Mouse (Mus musculus) T-helper 1 cell (primary cell): ENCODE measurements around the gene Aacs.
"Not testable (repeated sequence)": the region's sequence is repeated elsewhere in the genome, so short reads cannot be mapped to it uniquely, and the experiment has no call there.

Experiments used
- in situ Hi-C: fragments of 300-600 bp; cut with MboI, MseI; formaldehyde crosslinking; loops from one replicate; pipeline ENCODE4 v1.15.1; 2025; ENCODE audit warnings: high pct_unique_total_duplicates

Aacs gene

DNA sequence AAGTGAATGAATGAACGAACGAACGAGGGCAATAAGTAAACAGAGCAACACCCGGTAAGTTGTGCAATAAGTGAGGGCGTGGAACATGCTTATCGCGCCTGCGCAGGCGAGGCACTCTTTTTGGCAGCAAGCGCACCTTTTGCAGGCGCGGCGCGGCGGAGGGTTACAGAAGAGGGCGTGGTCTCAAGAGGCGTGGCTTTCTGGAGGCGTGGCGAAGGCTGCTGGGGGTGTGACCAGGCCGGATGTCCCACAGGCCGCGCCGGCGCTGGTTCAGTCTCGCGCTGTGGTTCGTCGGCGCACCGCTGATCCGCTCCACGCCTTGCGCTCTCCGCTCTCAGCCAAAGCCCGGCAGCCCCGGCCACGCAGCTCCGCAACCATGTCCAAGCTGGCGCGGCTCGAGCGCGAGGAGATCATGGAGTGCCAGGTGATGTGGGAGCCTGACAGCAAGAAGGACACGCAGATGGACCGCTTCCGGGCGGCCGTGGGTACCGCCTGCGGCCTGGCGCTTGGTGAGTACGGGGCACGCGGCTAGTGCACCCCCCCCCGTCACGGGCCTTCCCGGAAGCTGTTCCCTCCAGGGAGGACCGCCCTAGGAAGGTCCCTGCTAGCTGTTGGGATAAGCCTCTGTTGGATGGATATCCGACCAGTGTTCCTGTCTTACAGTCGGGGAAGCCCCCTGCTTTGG, at the start of gene Aacs:
Gene Aacs, plus strand, starts transcription at position 214 of the 685 bp plus-strand sequence.
- in situ Hi-C loops, result no loop called here

DNA sequence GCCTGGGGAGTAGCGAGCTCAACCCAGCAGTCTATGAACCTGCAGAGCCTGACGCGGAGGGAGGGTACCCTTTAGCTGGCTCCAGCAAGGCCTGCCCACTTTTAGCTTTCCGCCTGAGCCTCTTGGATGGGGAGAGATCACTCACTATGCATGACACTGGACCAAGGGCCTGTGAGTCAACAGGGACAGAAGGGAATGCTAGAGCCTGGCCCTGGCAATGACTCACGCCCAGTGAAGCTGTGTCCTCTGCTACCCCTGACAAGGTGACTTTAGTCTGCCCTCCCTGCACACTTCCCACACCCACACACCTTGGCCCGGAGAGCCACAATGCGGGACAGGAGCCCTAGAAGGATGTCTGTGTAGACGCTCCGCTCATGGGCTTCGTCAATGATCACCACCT, 49.3 kb upstream of the Aacs start:
- in situ Hi-C loops, result no loop called here

DNA sequence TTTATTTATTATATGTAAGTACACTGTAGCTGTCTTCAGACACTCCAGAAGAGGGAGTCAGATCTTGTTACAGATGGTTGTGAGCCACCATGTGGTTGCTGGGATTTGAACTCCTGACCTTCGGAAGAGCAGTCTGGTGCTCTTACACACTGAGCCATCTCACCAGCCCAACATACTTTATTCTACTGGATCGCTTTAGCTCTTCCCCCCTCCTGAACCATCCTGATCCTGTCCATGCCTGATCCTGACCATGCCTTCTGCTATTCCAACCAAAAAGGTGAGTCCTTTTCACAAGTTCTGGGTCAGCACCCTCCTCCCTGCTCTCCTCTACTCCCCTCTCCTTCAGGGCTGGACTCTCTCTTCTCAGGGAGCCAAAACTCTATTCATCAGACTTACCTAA, 43.3 kb upstream of the Aacs start:
- in situ Hi-C loops, result not testable (repeated sequence)

DNA sequence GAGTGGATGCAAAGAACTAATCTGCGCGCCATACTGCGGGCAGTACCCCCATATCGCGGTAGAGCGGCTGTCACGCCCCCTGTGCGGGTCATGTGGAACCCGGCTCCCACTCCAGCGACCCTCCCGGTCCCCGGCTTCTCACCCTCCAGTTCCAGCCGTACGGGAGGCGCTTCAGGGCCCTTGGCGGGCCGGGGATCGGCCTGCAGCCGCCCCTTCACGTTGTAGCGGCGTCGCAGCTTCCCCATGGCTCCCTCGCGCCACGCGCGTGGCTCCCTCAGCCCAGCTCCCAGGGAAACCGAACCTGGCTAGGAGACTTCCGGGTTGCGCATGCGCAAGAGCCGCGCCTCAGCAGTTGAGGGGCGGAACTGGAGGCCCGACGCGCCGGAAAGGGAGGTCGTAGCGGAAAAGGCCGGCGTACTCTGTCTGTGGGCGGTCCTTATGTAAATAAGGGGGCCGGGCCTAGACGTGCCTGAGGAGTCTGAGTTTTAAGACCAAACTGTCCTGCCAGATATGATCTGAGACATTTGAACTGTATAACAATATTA, 41.7 kb upstream of the Aacs start, which contains the start of gene Dhx37:
Gene Dhx37, minus strand, starts transcription at position 329 of the 545 bp plus-strand sequence.
- in situ Hi-C loops, result no loop called here

DNA sequence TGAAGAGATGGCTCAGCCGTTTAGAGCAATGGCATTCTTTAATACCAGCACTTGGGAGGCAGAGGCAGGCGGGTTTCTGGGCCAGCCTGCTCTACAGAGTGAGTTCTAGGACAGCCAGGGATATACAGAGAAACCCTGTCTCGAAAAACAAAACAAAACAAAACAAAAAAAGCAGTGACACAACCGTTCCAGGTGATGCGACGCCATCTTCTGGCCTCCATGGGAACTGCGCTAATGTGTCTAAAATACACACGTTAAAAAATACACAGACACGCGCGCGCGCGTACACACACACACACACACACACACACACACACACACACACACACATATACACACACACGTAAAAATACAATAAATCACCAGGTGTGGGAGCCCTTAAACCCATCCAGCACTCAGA, 41.3 kb upstream of the Aacs start:
- in situ Hi-C loops, result not testable (repeated sequence)

DNA sequence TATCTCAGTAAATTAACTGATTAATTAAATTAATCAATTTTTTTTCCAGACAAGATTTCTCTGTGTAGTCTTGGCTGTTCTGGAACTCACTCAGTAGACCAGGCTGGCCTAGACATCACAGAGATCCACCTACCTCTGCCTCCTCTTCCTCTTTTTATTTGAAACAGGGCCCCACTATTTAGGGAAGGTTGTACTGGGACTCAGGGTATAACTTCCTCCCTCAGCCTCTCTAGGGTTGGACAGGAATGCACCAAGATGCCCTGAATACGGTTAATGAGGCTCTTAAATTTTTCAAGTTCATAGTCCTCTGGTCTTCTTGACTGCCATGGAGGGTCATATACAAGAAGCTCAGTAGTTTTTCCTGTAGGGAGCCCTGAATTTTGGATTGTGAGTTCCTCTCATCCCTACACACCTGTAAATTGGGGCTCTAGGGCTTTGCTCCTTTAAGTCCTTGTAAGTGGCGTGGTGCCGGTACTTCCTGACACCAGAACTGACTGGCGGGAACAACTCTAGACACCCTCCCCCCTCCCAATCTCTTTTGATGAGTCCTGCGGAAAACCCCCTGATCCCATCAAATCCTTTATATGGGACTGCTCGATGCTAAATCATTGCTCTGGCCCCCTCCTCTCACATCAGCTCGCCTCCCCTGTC, 34.9 kb upstream of the Aacs start:
- in situ Hi-C loops, result no loop called here

DNA sequence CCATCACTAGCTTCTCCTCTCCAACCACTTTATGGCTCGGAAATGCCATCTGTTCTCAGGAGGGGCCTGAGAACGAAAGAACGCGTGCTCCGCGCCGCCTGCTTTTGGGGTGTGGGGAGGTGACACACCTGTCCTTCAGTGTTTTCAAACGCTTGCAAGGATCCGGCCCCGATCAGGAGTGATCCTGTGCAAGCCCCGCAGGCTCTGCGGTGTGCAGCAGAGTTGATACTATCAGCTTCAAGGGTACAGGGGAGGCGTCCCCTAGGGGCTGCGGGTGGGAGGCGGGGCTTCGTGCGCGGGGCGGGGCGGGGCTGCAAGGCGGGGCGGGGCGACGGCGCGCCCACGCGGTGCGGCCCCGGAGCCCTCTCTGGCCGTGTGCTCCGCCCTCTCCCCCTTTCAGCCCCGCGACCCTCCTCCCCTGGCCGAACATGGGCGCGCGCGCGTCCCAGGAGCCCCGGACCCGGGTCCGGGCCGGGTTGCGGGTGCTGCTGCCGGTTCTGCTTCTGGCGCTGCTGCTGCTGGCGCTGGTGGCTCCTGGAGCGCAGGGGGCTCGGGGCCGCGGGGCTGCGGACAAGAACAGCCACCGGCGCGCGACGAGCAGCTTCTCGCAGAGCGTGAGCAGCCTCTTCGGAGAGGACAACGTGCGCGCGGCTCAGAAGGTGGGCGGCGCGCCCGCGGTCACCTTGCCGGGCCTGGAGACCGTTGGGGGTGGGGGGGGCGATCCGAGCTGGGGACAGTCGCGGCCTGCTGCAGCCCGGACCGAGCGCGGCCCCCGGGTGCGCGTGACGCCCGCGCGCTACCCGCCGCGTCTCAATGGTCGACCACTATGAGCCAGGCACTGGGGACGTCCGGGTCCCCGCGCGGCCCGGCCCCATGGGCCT, 34.1 kb upstream of the Aacs start, which contains the start of gene Bri3bp:
Gene Bri3bp, plus strand, starts transcription at position 335 of the 881 bp plus-strand sequence.
- in situ Hi-C loops, result no loop called here

DNA sequence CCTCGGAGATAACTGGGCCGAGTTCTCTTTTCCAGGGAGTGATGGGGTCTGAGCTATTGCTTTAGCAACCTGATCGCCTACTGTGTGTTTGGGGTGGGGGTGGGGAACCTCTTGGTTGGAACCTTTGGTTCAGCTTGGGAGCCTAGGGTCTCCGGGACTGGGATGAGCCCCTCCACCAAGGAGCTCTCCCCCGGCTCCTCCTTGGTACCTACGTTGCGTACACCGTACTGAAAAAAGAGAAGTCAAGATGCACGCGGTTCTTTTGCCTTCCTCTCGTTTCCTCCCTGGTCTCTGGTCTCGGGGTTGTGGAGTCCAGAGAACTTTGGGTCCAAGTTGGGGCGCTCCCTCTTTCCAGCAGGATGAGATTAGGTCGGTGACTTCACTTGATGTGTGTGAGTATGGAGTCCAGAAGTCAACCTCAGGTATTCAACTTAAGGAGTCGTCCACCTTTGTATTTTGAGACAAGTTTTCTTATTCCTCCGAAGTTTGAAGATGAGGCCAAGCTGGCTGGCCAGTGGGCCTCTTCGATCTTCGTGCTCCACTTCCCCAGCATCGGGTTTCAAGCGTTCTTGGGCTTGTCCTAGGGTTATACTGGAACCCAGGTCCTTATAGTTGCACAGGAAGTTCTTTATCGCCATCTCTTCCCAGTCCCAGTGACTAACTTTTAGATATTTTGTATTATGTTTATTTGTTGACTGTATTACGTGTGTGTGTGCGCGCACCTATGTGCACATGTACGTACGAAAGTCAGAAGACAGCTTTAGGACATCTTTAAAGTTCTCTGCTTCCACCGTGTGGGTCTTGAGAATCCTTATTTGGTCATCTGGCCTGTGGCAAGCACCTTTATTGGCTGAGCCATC, 33.2 kb upstream of the Aacs start:
- in situ Hi-C loops, result no loop called here

DNA sequence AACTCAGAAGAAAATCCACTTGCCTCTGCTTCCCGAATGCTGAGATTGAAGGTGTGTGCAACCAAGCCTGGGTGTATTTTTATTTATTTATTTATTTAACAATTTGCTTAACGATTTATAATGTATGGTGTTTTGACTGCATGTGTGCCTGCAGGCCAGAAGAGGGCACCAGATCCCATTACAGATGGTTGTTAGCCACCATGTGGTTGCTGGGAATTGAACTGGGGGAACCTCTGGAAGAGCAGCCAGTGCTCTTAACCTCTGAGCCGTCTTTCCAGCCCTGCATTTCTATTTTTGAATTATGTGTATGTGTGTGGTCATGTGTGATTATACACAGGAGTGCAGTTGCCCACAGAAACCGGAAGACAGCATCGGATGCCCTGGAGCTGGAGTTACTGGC, 32.3 kb upstream of the Aacs start:
- in situ Hi-C loops, result no loop called here

DNA sequence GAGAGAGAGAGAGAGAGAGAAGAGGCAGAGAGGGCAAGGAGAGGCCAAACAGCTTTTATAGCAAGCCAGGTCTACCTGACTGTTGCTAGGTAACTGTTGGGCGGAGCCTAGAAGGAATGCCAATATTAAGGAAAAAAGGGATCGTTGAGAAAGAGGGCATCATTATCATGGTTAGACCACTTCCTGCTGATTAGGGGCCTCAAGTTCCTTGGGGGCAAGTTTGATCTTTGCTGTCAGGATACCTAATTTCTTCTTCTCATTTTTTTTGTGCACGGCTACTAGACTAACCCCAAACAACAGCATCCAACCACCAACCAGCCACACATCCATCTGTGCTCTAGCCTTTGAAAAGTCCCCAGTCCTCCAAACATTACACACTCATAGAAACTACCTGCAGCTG, 31.7 kb upstream of the Aacs start:
- in situ Hi-C loops, result no loop called here

DNA sequence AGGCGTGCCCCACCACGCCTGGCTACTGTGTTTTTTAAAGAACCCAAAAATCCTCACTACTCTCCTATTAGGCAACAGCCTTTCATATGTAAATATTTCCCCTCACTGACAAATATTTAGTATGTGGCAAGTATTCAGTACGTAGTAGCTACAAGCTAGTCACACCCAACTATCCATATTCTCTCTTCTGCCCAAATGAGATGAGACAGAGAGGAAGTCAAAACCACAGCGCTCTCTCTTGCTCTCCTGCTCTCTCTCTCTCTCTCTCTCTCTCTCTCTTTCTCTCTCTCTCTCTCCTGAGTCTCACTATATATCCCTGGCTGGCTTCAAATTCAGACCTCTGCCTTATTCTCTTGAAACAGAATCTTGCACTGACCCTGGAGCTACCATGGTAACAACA, 31.1 kb upstream of the Aacs start:
- in situ Hi-C loops, result no loop called here

DNA sequence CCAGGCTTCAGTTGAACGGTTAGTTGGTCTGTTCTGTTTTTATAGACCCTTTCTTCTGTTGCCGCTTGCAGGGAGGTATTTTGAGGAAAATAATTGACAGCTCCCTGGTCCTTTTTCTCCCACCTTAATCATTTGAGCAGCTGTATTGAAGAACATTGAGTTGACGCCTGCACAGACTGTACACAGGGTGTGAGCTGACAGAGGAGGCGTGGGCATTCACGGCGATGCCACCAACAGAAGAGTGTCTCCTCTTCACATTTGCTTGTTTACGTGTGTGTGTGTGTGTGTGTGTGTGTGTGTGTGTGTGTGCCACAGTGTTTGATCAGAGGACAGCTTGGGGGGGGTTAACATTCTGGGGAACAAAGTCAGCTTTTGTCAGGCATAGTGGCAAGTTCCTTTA, 29.3 kb upstream of the Aacs start:
- in situ Hi-C loops, result no loop called here

DNA sequence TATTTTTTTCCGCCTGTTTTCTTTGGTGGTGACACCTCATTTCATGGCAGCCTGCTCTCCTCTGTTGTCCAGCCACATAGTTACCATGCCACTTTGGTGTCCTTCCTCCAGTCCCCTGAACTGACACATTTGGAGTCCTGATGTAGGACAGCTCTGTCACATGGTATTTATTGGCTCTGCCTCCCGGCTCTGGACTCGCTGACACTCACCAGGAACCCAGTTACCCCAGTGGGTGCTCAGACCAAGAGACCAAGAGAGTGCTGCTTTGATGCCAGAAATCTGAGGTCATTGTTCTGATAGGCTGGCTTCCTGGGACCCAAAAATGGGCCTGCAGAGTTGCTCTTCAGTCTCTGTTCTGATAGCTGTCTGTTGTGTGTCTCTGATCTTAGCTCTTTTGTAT, 27.6 kb upstream of the Aacs start:
- in situ Hi-C loops, result no loop called here

DNA sequence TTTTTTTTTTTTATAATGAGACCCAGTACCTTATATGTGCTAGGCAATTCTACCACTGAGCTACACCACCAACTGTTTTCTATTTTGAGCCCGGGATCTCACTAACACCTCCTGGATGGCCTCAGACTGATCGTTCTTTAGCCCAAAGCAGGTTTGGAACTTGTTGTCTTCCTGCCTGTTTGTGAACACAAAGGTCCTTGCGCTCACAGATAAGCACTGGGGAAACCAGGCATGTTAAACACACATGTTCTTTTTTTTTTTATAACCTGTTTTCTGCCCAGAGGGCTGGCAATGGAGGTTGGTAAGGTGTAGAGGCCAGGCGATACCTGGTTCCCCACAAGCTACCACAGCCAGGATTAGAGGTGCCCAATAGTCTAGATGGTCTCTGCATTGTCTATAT, 27.0 kb upstream of the Aacs start:
- in situ Hi-C loops, result no loop called here

DNA sequence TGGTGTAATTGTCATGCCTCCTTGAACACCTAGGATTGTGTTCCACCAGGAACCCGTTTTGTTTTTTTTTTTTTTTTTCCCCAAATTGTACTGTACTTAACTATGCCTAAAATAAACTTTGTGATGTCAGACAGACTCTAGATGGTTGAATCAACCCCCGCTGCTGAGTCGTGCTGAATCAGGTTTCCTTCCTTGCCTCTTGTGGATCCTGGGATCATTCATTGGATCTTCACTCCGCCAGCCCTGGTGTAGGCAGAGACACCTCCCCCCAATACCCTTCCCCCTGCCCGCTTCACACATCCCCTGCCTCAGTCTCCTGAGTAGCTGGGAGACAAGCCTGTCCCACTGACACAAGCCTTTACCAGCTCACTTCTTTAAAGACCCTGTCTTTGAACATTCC, 26.3 kb upstream of the Aacs start:
- in situ Hi-C loops, result no loop called here

DNA sequence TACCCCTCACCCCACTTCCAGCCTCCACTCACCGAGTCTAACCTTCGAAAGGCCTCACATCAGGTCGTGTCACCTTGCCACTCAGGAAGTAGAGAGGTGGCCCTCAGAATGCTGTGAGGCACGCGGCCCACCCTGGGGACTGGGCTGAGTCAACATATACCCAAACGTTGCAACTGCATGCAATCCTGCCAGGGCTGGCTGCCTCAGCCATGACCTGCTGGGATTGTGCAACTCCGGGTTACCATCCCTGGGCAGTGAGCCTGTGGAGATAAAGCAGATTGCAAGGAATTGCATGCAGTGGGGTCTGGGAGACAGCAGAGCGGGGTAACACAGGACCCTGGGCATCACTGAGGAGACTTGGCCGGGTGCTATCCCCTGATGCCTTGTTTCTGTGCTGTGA, 23.0 kb upstream of the Aacs start:
- in situ Hi-C loops, result no loop called here

DNA sequence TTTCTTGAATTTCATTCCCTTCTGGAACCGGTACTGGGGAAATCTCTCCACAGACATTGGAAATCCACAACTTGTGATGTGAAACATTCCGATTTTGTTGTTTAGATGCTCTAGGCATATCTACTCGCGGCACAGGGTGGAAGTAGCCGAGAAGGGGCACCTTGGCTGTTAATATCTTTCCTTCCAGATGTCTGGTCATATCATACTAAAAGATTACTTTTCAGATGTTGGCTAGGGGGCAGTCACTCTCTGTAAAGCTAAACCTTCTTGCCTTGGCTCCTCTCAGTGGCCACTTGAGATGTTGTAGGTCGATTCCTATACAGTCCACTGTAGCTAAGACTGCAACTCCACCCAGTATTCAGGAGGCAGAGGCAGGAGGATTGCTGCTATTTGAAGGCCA, 19.5 kb upstream of the Aacs start:
- in situ Hi-C loops, result no loop called here

DNA sequence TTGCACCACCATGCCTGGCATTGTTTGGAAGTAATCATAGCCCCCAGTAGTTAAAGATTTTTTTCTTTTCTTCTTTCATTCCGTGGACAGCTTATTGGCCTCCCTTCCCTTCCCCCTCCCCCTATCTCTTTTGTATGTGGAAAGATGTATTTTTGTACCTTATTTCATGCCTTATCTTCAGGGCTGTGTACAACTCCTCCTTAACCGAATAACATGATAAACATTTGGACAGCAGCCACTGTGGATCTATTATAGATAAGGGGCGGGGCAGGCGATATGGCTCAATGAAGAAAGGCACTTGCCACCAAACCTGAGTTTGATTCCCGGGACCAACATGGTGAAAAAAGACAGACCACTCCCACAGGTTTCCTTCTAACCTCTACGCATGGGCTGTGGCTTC, 18.1 kb upstream of the Aacs start:
- in situ Hi-C loops, result no loop called here

DNA sequence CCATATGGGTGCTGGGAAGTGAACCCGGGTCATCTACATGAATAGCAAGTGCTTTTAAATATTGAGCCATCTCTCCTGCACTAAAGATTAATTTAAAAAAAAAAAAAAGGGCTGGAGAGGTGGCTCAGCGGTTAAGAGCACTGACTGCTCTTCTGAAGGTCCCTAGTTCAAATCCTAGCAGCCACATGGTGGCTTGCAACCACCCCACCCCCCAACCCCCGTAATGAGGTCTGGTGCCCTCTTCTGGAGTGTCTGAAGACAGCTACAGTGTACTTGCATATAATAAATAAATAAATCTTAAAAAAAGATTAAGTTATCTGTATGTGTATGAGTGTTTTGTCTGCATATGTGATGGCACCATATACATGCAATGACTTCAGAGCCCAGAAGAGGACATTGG, 15.0 kb upstream of the Aacs start:
- in situ Hi-C loops, result no loop called here

DNA sequence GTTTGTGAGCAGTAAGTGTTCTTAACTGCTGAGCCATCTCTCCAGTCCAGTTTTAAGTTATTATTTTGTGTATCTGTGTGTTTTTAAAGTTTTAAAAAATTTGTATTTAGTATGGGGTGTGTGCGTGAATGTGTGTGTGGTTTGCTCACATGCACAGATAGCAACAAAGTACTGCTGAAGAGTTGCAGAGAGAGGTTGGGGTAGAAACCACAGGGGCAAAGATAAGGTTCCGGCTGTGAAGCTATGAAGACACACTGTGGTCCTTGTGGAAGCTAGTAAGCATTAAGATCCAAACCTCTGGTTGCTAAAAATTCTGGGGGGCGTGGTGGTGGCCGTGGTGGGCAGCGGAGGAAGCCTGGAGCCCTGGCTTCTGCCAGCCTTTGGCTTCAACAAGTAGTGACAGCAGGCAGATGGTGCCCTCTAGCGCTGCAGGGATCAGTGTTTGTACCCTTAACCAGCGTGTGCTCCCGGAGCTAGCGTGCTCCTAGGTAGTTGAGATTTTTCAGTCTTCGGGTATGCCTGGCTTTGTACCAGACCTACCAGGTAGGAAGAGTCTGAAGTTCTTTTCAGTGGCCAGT, 13.7 kb upstream of the Aacs start:
- in situ Hi-C loops, result no loop called here

DNA sequence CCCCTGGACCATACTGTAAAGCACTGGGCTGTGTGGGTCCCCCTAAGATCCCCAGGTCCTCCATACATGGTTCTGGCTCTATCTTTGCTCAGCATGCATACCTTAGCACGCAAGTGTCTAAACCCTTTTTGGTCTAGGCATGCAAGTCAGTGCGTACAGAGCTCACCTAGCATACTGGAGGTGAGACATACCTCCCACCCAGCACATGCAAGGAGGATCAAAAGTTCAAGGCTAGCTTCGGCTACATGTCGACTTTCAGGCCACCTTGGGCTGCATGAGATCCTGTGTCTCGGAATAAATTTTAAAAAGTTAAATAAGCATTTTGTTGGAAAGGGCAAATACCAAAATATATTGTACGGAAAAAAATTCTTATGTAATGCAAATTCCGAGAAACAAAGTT, 10.4 kb upstream of the Aacs start:
- in situ Hi-C loops, result no loop called here
